Mouse (Mus musculus): ENCODE data around the gene Msmb.
A peak's percentile ranks its signal among the peaks of the same experiment; 100 is the strongest.
"Not testable (repeated sequence)": the region's sequence is repeated elsewhere in the genome, so short reads cannot be mapped to it uniquely, and the experiment has no call there.

The Msmb gene

GRCm38 (mm10) chr14:32175310-32175709, 33.5 kb downstream of the Msmb start:
- DNase-seq (ENCODE audit: low spot score): no peak

DNA sequence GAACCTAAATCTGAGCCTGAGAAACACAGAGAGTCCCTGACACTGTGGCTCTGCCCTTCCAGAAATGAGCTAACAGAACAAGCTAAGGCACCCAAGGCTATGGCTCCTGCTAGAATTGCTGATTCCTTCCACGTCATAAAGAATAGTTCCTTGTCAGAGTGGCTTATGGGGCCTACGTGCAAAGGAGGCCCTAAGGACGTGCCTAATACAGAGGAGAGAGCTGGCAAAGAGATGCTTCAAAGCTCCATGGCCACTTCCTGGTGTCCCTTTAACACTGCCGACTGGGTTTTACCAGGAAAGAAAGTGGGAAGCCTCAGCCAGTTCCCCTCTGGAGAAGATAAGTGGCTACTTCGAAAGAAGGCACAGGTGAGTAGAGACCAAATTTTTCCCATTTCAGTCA, 34.8 kb downstream of the Msmb start:
- not testable (repeated sequence) for DNase-seq (ENCODE audit: low spot score)

DNA sequence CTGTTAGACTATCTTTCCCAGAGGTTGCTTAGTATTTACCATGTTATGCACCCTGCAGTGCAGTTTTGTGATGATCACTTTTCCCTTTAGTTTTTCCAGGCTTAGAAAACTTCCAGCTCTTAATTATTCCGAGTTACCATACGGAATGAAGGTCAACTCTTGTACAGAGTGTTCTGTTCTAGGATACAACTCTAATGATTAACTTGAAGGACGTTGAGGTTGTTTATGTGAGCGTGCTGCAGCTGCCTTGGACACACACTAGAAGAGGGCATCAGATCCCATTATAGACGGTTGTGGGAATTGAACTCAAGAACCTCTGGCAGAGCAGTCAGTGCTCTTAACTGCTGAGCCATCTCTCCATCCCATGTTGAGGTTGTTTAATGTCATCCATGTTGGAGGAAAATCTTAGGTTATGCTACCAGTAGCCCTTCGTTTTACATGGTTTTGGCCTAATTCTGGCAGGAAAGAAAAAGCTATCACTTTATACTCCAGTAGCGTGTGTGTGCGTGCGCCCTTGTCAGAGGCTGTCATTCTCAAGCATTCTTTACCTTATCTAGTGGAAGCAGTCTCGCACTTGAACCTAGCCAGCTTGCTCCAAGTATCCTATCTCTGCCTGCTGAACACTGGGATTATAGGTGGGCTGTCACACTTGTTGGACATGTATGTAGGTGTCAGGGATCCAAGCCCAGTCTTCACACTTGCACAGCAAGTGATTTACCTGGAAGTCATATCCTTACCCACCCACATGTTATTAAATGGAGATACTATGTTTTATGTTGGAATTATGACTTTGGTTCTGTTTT, 37.8 kb downstream of the Msmb start:
- DNase-seq (ENCODE audit: low spot score): no peak

GRCm38 (mm10) chr14:32180861-32181260, 39.0 kb downstream of the Msmb start:
- DNase-seq (ENCODE audit: low spot score): no peak

- DNase-seq (ENCODE audit: low spot score): no peak
Measured at GRCm38 (mm10) chr14:32183846-32184245, 42.0 kb downstream of the Msmb start.

GRCm38 (mm10) chr14:32190627-32191391, 49.0 kb downstream of the Msmb start:
- DNase-seq (ENCODE audit: low spot score): no peak

- no peak for DNase-seq (ENCODE audit: low spot score)
Measured at GRCm38 (mm10) chr14:32191926-32192325, 50.1 kb downstream of the Msmb start.

- peak; percentile 63 for DNase-seq (ENCODE audit: low spot score)
Measured at GRCm38 (mm10) chr14:32192437-32192836, 50.6 kb downstream of the Msmb start.

GRCm38 (mm10) chr14:32193557-32193956, 51.7 kb downstream of the Msmb start:
- not testable (repeated sequence) for DNase-seq (ENCODE audit: low spot score)

- DNase-seq (ENCODE audit: low spot score): peak; percentile 38
Measured at GRCm38 (mm10) chr14:32201354-32201753, 59.5 kb downstream of the Msmb start.

- peak; percentile 80 for DNase-seq (ENCODE audit: low spot score)
Measured at GRCm38 (mm10) chr14:32201791-32202451, 60.1 kb downstream of the Msmb start, which contains the start of the genes Timm23 and Parg. Timm23 (minus strand) TSS chr14:32201898. Parg (plus strand) TSS chr14:32201949.

Data from c-Kit-positive CD71-positive TER-119-positive erythroid progenitor cells, embryonic 14.5 days (primary cell).